In genomic region chr8:80865181-80865784, GRCm38 (mm10) we compare ENCODE assay signal across 10 mouse cellular contexts. TPM values are rescaled to one million over a fixed set of nuclear protein-coding genes. Genes with fewer than 3 reads are reported as not detected.
DNase-seq lines count a peak whose midpoint lies in the region; ATAC-seq lines count a peak whose summit lies in the region.
"Had no signal": no experiment of that assay in that cellular context is flagged by ENCODE, and none has a peak within 500 bp of the region (broad histone marks: within the 10 kb centered on the region; RNA-seq: fewer than 3 reads in every experiment).

No protein-coding gene starts in this region.

- H3K36me3 ChIP-seq in forebrain, embryonic 16.5 days (ENCODE audit: control insufficient read depth, insufficient read depth) = no peaks in the 10 kb centered on the region
- no peaks in the 10 kb centered on the region for H3K36me3 ChIP-seq in limb, embryonic 13.5 days
- H3K36me3 ChIP-seq: embryonic facial prominence, embryonic 15.5 days had no signal

- no peak overlapping the region for H3K4me2 ChIP-seq in forebrain, embryonic 16.5 days (ENCODE audit: low read length)
- no peak overlapping the region for H3K4me2 ChIP-seq in limb, embryonic 13.5 days (replicated peaks)
- H3K4me2 ChIP-seq: embryonic facial prominence, embryonic 15.5 days had no signal

- H3K9me3 ChIP-seq in forebrain, embryonic 16.5 days (ENCODE audit: control insufficient read depth, low read length) = no peaks in the 10 kb centered on the region
- no peaks in the 10 kb centered on the region for H3K9me3 ChIP-seq in limb, embryonic 13.5 days
- H3K9me3 ChIP-seq: embryonic facial prominence, embryonic 15.5 days; liver, embryonic 15.5 days had no signal

- peak overlapping the region; percentile 17 for H3K27ac ChIP-seq in forebrain, embryonic 16.5 days (ENCODE audit: low read length)
- H3K27ac ChIP-seq in limb, embryonic 13.5 days = peak overlapping the region; percentile 44; the same call in 1 of the 2 replicates
- H3K27ac ChIP-seq: embryonic facial prominence, embryonic 15.5 days had no signal

- peaks cover 28% of the 10 kb centered on the region for H3K4me1 ChIP-seq in forebrain, embryonic 16.5 days (replicated peaks; ENCODE audit: control insufficient read depth, insufficient read depth, low read length)
- H3K4me1 ChIP-seq in limb, embryonic 13.5 days = peaks cover 48% of the 10 kb centered on the region

- H3K4me3 ChIP-seq in forebrain, embryonic 16.5 days (replicated peaks; ENCODE audit: low read length) = no peak overlapping the region
- no peak overlapping the region for H3K4me3 ChIP-seq in limb, embryonic 13.5 days
- H3K4me3 ChIP-seq: embryonic facial prominence, embryonic 15.5 days; liver, embryonic 15.5 days had no signal

- H3K27me3 ChIP-seq in forebrain, embryonic 16.5 days (replicated peaks; ENCODE audit: control insufficient read depth, insufficient read depth, low read length) = no peaks in the 10 kb centered on the region
- no peaks in the 10 kb centered on the region for H3K27me3 ChIP-seq in limb, embryonic 13.5 days
- H3K27me3 ChIP-seq: embryonic facial prominence, embryonic 15.5 days; liver, embryonic 15.5 days had no signal

- no peak overlapping the region for H3K9ac ChIP-seq in forebrain, embryonic 16.5 days (replicated peaks; ENCODE audit: low read depth, low read length)
- no peak overlapping the region for H3K9ac ChIP-seq in limb, embryonic 13.5 days
- H3K9ac ChIP-seq: embryonic facial prominence, embryonic 15.5 days; liver, embryonic 15.5 days had no signal

- DNase-seq in heart, adult 11 months = peak; percentile 94
- DNase-seq in heart, adult 8-10 months (ENCODE audit: low spot score) = no peak
- DNase-seq in B cell, adult 2 months = peak; percentile 13 to 22
- no peak for DNase-seq in ovary, postnatal 10 days (ENCODE audit: low spot score)
- no peak for DNase-seq in ovary, postnatal 36 days (ENCODE audit: low spot score)

- 43% methylated on average over 8 of the region's 8 CpGs for WGBS in forebrain, embryonic 16.5 days
- 74% methylated on average over 8 of the region's 8 CpGs for WGBS in limb, embryonic 13.5 days

- ATAC-seq in forebrain, embryonic 16.5 days = peak; percentile 63
- no peak for ATAC-seq in limb, embryonic 13.5 days (ENCODE audit: low FRiP score, low read depth)
- ATAC-seq in activated CD4-positive, CD25-positive, alpha-beta regulatory T cell, adult 4 months = no peak

RNA-seq across cellular contexts. Expression of gene Gab1, which starts 15.0 kb away (rescaled TPM):
- 10 to 100 TPM; 33.6 to 43.1 (median 40.6) TPM for total RNA-seq in heart, adult 8-10 months (2022)
- polyA plus RNA-seq in forebrain, embryonic 16.5 days (2015; fragmentation: Nextera tagmentation; extraction: Ambion mirVana) = 10.6 and 11.8 TPM in 2 replicates
- polyA plus RNA-seq in limb, embryonic 13.5 days (2015; fragmentation: Nextera tagmentation; extraction: Ambion mirVana) = 21.9 and 24.3 TPM in 2 replicates
- polyA plus RNA-seq in activated CD4-positive, CD25-positive, alpha-beta regulatory T cell, adult 4 months (2017; shearing (Covaris generic)) = under 1 TPM in 1 of 2 experiments, not detected in 1; 0.15 TPM

Comparison
In these comparisons a context has a peak if more than half of its experiments do, and no peak if none do; other contexts are left out.
1. DNase-seq: peak in heart, adult 11 months (single experiment) and B cell, adult 2 months (2 of 2); none in heart, adult 8-10 months (single experiment), ovary, postnatal 10 days (single experiment) and ovary, postnatal 36 days (single experiment).
2. RNA of gene Gab1, which starts 15.0 kb away (polyA plus RNA-seq): 21.9 to 24.3 TPM in limb, embryonic 13.5 days and 10.6 to 11.8 TPM in forebrain, embryonic 16.5 days; 0.15 TPM in activated CD4-positive, CD25-positive, alpha-beta regulatory T cell, adult 4 months; every median in the first group is over 10 times any median in the second.